Mouse (Mus musculus) hindbrain, embryonic 15.5 days (tissue): ENCODE results near the gene Cd3eap. TPM values are rescaled to one million over a fixed set of nuclear protein-coding genes. Genes with fewer than 3 reads are reported as not detected.

Source experiments
- ATAC-seq: fragments of 200-750 bp; cut with Nextera tagmentation; 2 replicates; pipeline ENCODE4 v1.8.0; 2017; ENCODE audit warnings: low read depth, moderate number of reproducible peaks, moderate TSS enrichment; ENCODE audit not compliant: low FRiP score
- H3K27ac ChIP-seq: fragments of 300-500 bp; sonication (generic); replicated peaks from 2 replicates; pipeline ENCODE4 v1.5.1; 2015; ENCODE audit warnings: mild to moderate bottlenecking, inconsistent platforms
- H3K27me3 ChIP-seq: fragments of 300-500 bp; sonication (generic); 2 replicates; pipeline ENCODE4 v1.6.1; 2015; ENCODE audit warnings: control low read depth, inconsistent platforms
- H3K36me3 ChIP-seq: fragments of 300-500 bp; sonication (generic); 2 replicates; pipeline ENCODE4 v1.6.1; 2015; ENCODE audit warnings: control low read depth, inconsistent platforms
- H3K4me1 ChIP-seq: fragments of 300-500 bp; sonication (generic); replicated peaks from 2 replicates; pipeline ENCODE4 v1.6.1; 2015; ENCODE audit warnings: control low read depth, inconsistent platforms
- H3K4me2 ChIP-seq: fragments of 300-500 bp; sonication (generic); 2 replicates; pipeline ENCODE4 v1.6.1; 2015; ENCODE audit warnings: moderate library complexity, mild to moderate bottlenecking, inconsistent platforms
- H3K4me3 ChIP-seq: fragments of 300-500 bp; sonication (generic); 2 replicates; pipeline ENCODE4 v1.5.1; 2015; ENCODE audit warnings: mild to moderate bottlenecking, inconsistent platforms
- H3K9ac ChIP-seq: fragments of 300-500 bp; sonication (generic); 2 replicates; pipeline ENCODE4 v1.6.1; 2015; ENCODE audit warnings: inconsistent platforms
- H3K9me3 ChIP-seq: fragments of 300-500 bp; sonication (generic); 2 replicates; pipeline ENCODE4 v1.6.1; 2016; ENCODE audit warnings: control low read depth, inconsistent platforms
- WGBS: fragments of 180-500 bp; shearing (Covaris S2); methylation state at CpG from one replicate; pipeline ENCODE4 v1.1.7; 2015; 5-methylcytosine and 5-hydroxymethylcytosine counted together
- microRNA counts: library from miRNA; unstranded; fragments of <30 nt; microRNA quantifications from one replicate; lab custom pipeline; 2016
- microRNA-seq: library from miRNA; unstranded; fragments of <30 nt; microRNA quantifications from one replicate; pipeline ENCODE4, GENCODE M21; 2016
- polyA plus RNA-seq: library from polyadenylated mRNA; unstranded; fragments of >200 nt; fragmentation: Nextera tagmentation; extraction: Ambion mirVana; gene quantifications from 2 replicates; pipeline ENCODE4 v1.2.1, GENCODE M21; 2015

The Cd3eap gene
- polyA plus RNA-seq, 1 experiment from 2014 or later = 22.5 TPM

- H3K4me2 ChIP-seq = no peak overlapping the region
- H3K27me3 ChIP-seq = peaks cover 24% of the 10 kb centered on the region; the same call in 1 of the 2 replicates
- H3K27ac ChIP-seq = no peak overlapping the region
- H3K36me3 ChIP-seq = no peaks in the 10 kb centered on the region
- H3K9ac ChIP-seq = no peak overlapping the region
- 36% methylated on average over 4 of the region's 4 CpGs for WGBS
- H3K9me3 ChIP-seq = no peaks in the 10 kb centered on the region
- no peak overlapping the region for H3K4me3 ChIP-seq
- no peak for ATAC-seq
- H3K4me1 ChIP-seq = peaks cover 29% of the 10 kb centered on the region
Observed at GRCm38 (mm10) chr7:19311991-19312390, 47.3 kb downstream of the Cd3eap start.

- H3K27ac ChIP-seq = 0 out of 2 replicates have a peak within 1 kb of the TSS, but pooled peaks have one; percentile 32
- WGBS = under 1% methylated on average over 48 of the region's 49 CpGs
- H3K27me3 ChIP-seq = peaks cover 43% of the 10 kb centered on the region
Observed at GRCm38 (mm10) chr7:19309884-19310641, 49.2 kb downstream of the Cd3eap start, which contains the start of gene Fosb. TSS of gene Fosb (minus strand) at chr7:19310051.

GRCm38 (mm10) chr7:19309278-19309883 is 49.9 kb downstream of the Cd3eap start:
- Histone ChIP-seq H3K9ac (peak overlapping the region; percentile 33; the same call in 1 of the 2 replicates), H3K9me3 (no peaks in the 10 kb centered on the region), H3K27ac (no peak overlapping the region), H3K36me3 (no peaks in the 10 kb centered on the region), H3K4me1 (peaks cover 40% of the 10 kb centered on the region), H3K4me2 (peak overlapping the region; percentile 100), H3K4me3 (peak overlapping the region; percentile 57), H3K27me3 (peaks cover 48% of the 10 kb centered on the region)
- 2% methylated on average over 48 of the region's 48 CpGs for WGBS
- no peak for ATAC-seq

More at GRCm38 (mm10) chr7:19309884-19310641, 49.2 kb downstream of the Cd3eap start, which contains the start of gene Fosb:
- peak within 1 kb of the TSS; percentile 61 for H3K9ac ChIP-seq
- H3K9me3 ChIP-seq = no peaks in the 10 kb centered on the region
- peak within 1 kb of the TSS; percentile 57 for H3K4me3 ChIP-seq
- peaks cover 33% of the 10 kb centered on the region for H3K4me1 ChIP-seq
- no peaks in the 10 kb centered on the region for H3K36me3 ChIP-seq
- peak; percentile 87 for ATAC-seq
- H3K4me2 ChIP-seq = peak within 1 kb of the TSS; percentile 100

GRCm38 (mm10) chr7:19308454-19309277 is 50.6 kb downstream of the Cd3eap start:
- Histone ChIP-seq H3K36me3 (no peaks in the 10 kb centered on the region), H3K27ac (peak overlapping the region; percentile 82), H3K4me2 (peak overlapping the region; percentile 100), H3K9ac (peak overlapping the region; percentile 63), H3K4me1 (peaks cover 46% of the 10 kb centered on the region), H3K4me3 (peak overlapping the region; percentile 57), H3K27me3 (peaks cover 54% of the 10 kb centered on the region), H3K9me3 (no peaks in the 10 kb centered on the region)
- under 1% methylated on average over 57 of the region's 58 CpGs for WGBS
- ATAC-seq = peak; percentile 86

- peaks cover 48% of the 10 kb centered on the region for H3K4me1 ChIP-seq
- WGBS = 3% methylated on average over 18 of the region's 18 CpGs
- H3K27ac ChIP-seq = peak overlapping the region; percentile 82
- H3K9me3 ChIP-seq = no peaks in the 10 kb centered on the region
- H3K9ac ChIP-seq = peak overlapping the region; percentile 63
- ATAC-seq = peak; percentile 47; the same call in 1 of the 2 replicates
- no peaks in the 10 kb centered on the region for H3K36me3 ChIP-seq
- peaks cover 56% of the 10 kb centered on the region for H3K27me3 ChIP-seq
- H3K4me3 ChIP-seq = peak overlapping the region; percentile 57
- peak overlapping the region; percentile 100 for H3K4me2 ChIP-seq
Observed at GRCm38 (mm10) chr7:19307739-19308453, 51.4 kb downstream of the Cd3eap start.

- 74% methylated on average over 25 of the region's 25 CpGs for WGBS
- H3K9me3 ChIP-seq = no peaks in the 10 kb centered on the region
- H3K36me3 ChIP-seq = no peaks in the 10 kb centered on the region
- H3K27ac ChIP-seq = no peak overlapping the region
- peak overlapping the region; percentile 100 for H3K4me2 ChIP-seq
- H3K9ac ChIP-seq = no peak overlapping the region
- no peak for ATAC-seq
- peaks cover 58% of the 10 kb centered on the region for H3K27me3 ChIP-seq
- H3K4me3 ChIP-seq = 0 out of 2 replicates have a peak overlapping the region, but pooled peaks have one; percentile 57
- H3K4me1 ChIP-seq = peaks cover 52% of the 10 kb centered on the region
Observed at GRCm38 (mm10) chr7:19306819-19307738, 52.2 kb downstream of the Cd3eap start.

MicroRNA genes within 50 kb of the gene (microRNA counts, 519-probe panel; counts per million panel counts)
- microRNA mmu-miR-343 (lab: Ali Mortazavi, UCI) = not detected

Small RNA genes lying within 50 kb of the gene (microRNA-seq; reads per million reads assigned to microRNA genes)
- gene Mir343 = not detected

Other genes with a start within 250 kb of the Cd3eap start
- 6.9 and 8.1 TPM in 2 replicates for gene Gm4969, start 241.1 kb downstream of the Cd3eap start, polyA plus RNA-seq
- 16.2 and 16.6 TPM in 2 replicates for gene Fbxo46, start 239.6 kb downstream of the Cd3eap start, polyA plus RNA-seq
- gene Qpctl, start 210.2 kb downstream of the Cd3eap start, polyA plus RNA-seq = 21.7 and 24.2 TPM in 2 replicates
- gene Snrpd2, start 209.8 kb downstream of the Cd3eap start, polyA plus RNA-seq = 116 and 118 TPM in 2 replicates
- 2.1 TPM in 2 replicates for gene Gipr, start 193.4 kb downstream of the Cd3eap start, polyA plus RNA-seq
- gene Eml2, start 183.1 kb downstream of the Cd3eap start, polyA plus RNA-seq = 8.2 and 8.8 TPM in 2 replicates
- 2.7 and 3.8 TPM in 2 replicates for gene Gpr4, start 146.9 kb downstream of the Cd3eap start, polyA plus RNA-seq
- gene Opa3, start 131.1 kb downstream of the Cd3eap start, polyA plus RNA-seq = 38.5 and 41.8 TPM in 2 replicates
- 41.5 and 42.1 TPM in 2 replicates for gene Vasp, start 87.7 kb downstream of the Cd3eap start, polyA plus RNA-seq
- gene Ppm1n, start 79.4 kb downstream of the Cd3eap start, polyA plus RNA-seq = 0.96 and 1.2 TPM in 2 replicates
- 112 and 130 TPM in 2 replicates for gene Rtn2, start 76.9 kb downstream of the Cd3eap start, polyA plus RNA-seq
- 0.08 and 0.14 TPM in 2 replicates for gene Fosb, start 49.4 kb downstream of the Cd3eap start, polyA plus RNA-seq
- 84.8 and 88.9 TPM in 2 replicates for gene Ercc1, start 14.7 kb downstream of the Cd3eap start, polyA plus RNA-seq
- 2.6 and 3.0 TPM in 2 replicates for gene Ppp1r13l, start 266 bp upstream of the Cd3eap start, polyA plus RNA-seq
- 23.8 and 24.4 TPM in 2 replicates for gene Ercc2, start 22.5 kb upstream of the Cd3eap start, polyA plus RNA-seq
- gene Klc3, start 44.6 kb upstream of the Cd3eap start, polyA plus RNA-seq = 1.2 and 2.1 TPM in 2 replicates
- gene Ckm, start 45.3 kb upstream of the Cd3eap start, polyA plus RNA-seq = 0.23 and 1.4 TPM in 2 replicates
- gene Mark4, start 99.3 kb upstream of the Cd3eap start, polyA plus RNA-seq = 18.4 and 18.7 TPM in 2 replicates
- 0.76 and 0.82 TPM in 2 replicates for gene Exoc3l2, start 103.8 kb upstream of the Cd3eap start, polyA plus RNA-seq
- gene Bloc1s3, start 148.9 kb upstream of the Cd3eap start, polyA plus RNA-seq = 4.5 and 4.8 TPM in 2 replicates
- 39.4 and 41.4 TPM in 2 replicates for gene Trappc6a, start 148.9 kb upstream of the Cd3eap start, polyA plus RNA-seq
- 1.1 and 1.2 TPM in 2 replicates for gene Nkpd1, start 158.4 kb upstream of the Cd3eap start, polyA plus RNA-seq
- gene Ppp1r37, start 203.6 kb upstream of the Cd3eap start, polyA plus RNA-seq = 42.5 and 46.6 TPM in 2 replicates
- gene Zfp296, start 217.8 kb upstream of the Cd3eap start, polyA plus RNA-seq = 0.19 and 0.47 TPM in 2 replicates
- gene Gemin7, start 218.1 kb upstream of the Cd3eap start, polyA plus RNA-seq = 152 TPM in 2 replicates
- 56.0 and 60.7 TPM in 2 replicates for gene Clasrp, start 245.0 kb upstream of the Cd3eap start, polyA plus RNA-seq